Mouse (Mus musculus): ENCODE results near the gene Cnr2. TPM values are rescaled to one million over a fixed set of nuclear protein-coding genes. Genes with fewer than 3 reads are reported as not detected.

Gene Cnr2
- total and polyA plus RNA-seq, 3 experiments = 6.8 to 10.2 TPM; not detected in 1

GRCm38 (mm10) chr4:135854630-135855029 is 40.6 kb upstream of the Cnr2 start:
- Histone ChIP-seq H3K4me3 (ENCODE audit: control insufficient read depth in 1 of 2, insufficient read depth in 1 of 2, low read depth in 2 of 2, low read length in 2 of 2) (no peak overlapping the region; a peak in 2 of 4 replicates), H3K27ac (ENCODE audit: control insufficient read depth, low read depth, low read length) (no peak overlapping the region)
- TF ChIP-seq MXI1 (IDR thresholded peaks at IDR 0.05; ENCODE audit: low read depth, low read length) (no peak), E2F4 (IDR thresholded peaks at IDR 0.05; ENCODE audit: borderline replicate concordance, low read depth, low read length) (no peak), NRF1 (IDR thresholded peaks at IDR 0.05; ENCODE audit: insufficient read depth, low read depth, low read length, poor library complexity, severe bottlenecking) (no peak), JUND (IDR thresholded peaks at IDR 0.05; ENCODE audit: low read depth, low read length) (no peak), MAFK (IDR thresholded peaks at IDR 0.05; ENCODE audit: borderline replicate concordance, low read depth, low read length) (no peak), RCOR1 (IDR thresholded peaks at IDR 0.05; ENCODE audit: low read depth, low read length) (no peak), RAD21 (IDR thresholded peaks at IDR 0.05; ENCODE audit: low read depth, low read length) (no peak), USF1 (IDR thresholded peaks at IDR 0.05; ENCODE audit: low read depth, low read length) (no peak), SMC3 (IDR thresholded peaks at IDR 0.05; ENCODE audit: low read depth, low read length) (no peak), EP300 (IDR thresholded peaks at IDR 0.05; ENCODE audit: low read depth in 1 of 2, low read length in 2 of 2) (no peak), GABPA (IDR thresholded peaks at IDR 0.05; ENCODE audit: low read depth, low read length) (no peak), CHD2 (IDR thresholded peaks at IDR 0.05; ENCODE audit: low read length) (no peak)

GRCm38 (mm10) chr4:135855080-135855479 is 40.1 kb upstream of the Cnr2 start:
- Histone ChIP-seq H3K4me3 (ENCODE audit: control insufficient read depth in 1 of 2, insufficient read depth in 1 of 2, low read depth in 2 of 2, low read length in 2 of 2) (peak overlapping the region; percentile 40 to 68), H3K36me3 (ENCODE audit: control insufficient read depth in 1 of 2, insufficient read depth in 2 of 2, low read length in 2 of 2) (peaks cover 11 to 46% of the 10 kb centered on the region in 2 experiments), H3K9ac (ENCODE audit: control insufficient read depth, low read depth, low read length, poor library complexity, severe bottlenecking) (peak overlapping the region; percentile 83), H3K9me3 (replicated peaks; ENCODE audit: insufficient read depth, low read length) (no peaks in the 10 kb centered on the region), H3K27ac (ENCODE audit: control insufficient read depth, low read depth, low read length) (peak overlapping the region; percentile 86), H3K27me3 (ENCODE audit: control insufficient read depth in 1 of 2, insufficient read depth in 2 of 2, low read length in 2 of 2) (no peaks in the 10 kb centered on the region), H3K4me1 (ENCODE audit: control insufficient read depth in 1 of 2, insufficient read depth in 2 of 2, low read length in 2 of 2) (peaks cover 12 to 42% of the 10 kb centered on the region in 2 experiments), H3K79me2 (ENCODE audit: control insufficient read depth, insufficient read depth, low read length, poor library complexity) (peaks cover 37% of the 10 kb centered on the region)
- TF ChIP-seq TAL1 (IDR thresholded peaks at IDR 0.05; ENCODE audit: low read length) = no peak
- TF ChIP-seq MAZ (IDR thresholded peaks at IDR 0.05; ENCODE audit: low read depth, low read length) = peak; percentile 60; the same call in 1 of the 2 replicates
- peak; percentile 31; the same call in 1 of the 2 replicates for TF ChIP-seq ZMIZ1 (IDR thresholded peaks at IDR 0.05; ENCODE audit: low read depth, low read length)
- DNase-seq (ENCODE audit: low read depth, low spot score) = peak; percentile 79

More at GRCm38 (mm10) chr4:135854630-135855029, 40.6 kb upstream of the Cnr2 start:
- H3K9me3 ChIP-seq (replicated peaks; ENCODE audit: insufficient read depth, low read length) = no peaks in the 10 kb centered on the region
- peak overlapping the region; percentile 83 for H3K9ac ChIP-seq (ENCODE audit: control insufficient read depth, low read depth, low read length, poor library complexity, severe bottlenecking)
- no peaks in the 10 kb centered on the region for H3K27me3 ChIP-seq (ENCODE audit: control insufficient read depth in 1 of 2, insufficient read depth in 2 of 2, low read length in 2 of 2)
- peaks cover 12 to 44% of the 10 kb centered on the region in 2 experiments for H3K4me1 ChIP-seq (ENCODE audit: control insufficient read depth in 1 of 2, insufficient read depth in 2 of 2, low read length in 2 of 2)
- peaks cover 11 to 44% of the 10 kb centered on the region in 2 experiments for H3K36me3 ChIP-seq (ENCODE audit: control insufficient read depth in 1 of 2, insufficient read depth in 2 of 2, low read length in 2 of 2)
- H3K79me2 ChIP-seq (ENCODE audit: control insufficient read depth, insufficient read depth, low read length, poor library complexity) = peaks cover 33% of the 10 kb centered on the region
- no peak for DNase-seq (ENCODE audit: low read depth, low spot score)
